Mouse (Mus musculus) embryonic fibroblast, embryonic 13.5 days (primary cell): ENCODE measurements at regions not wholly inside any gene's neighbourhood (a gene's known extent, or its start where the extent isn't known, plus 50 kb on each side); places are given as distances from the start of the nearest gene placed in this dataset.

Experiments used
- CTCF ChIP-seq: IDR thresholded peaks from 2 replicates; pipeline ENCODE4 v1.5.1; 2011; ENCODE audit warnings: mild to moderate bottlenecking, control low read depth, low read length, moderate library complexity, borderline replicate concordance; ENCODE audit not compliant: insufficient read depth
- POLR2A ChIP-seq: IDR thresholded peaks from 2 replicates; pipeline ENCODE4 v1.6.1; 2011; ENCODE audit warnings: low read depth, mild to moderate bottlenecking, control low read depth, low read length, moderate library complexity

- TF ChIP-seq CTCF: no peak
- no peak for TF ChIP-seq POLR2A
Measured at GRCm38 (mm10) chr10:95004065-95004763, 59.6 kb upstream of the Plxnc1 start.
